Mouse (Mus musculus) limb, embryonic 11.5 days (tissue): ENCODE measurements around the gene Ggcx. TPM values are rescaled to one million over a fixed set of nuclear protein-coding genes. Genes with fewer than 3 reads are reported as not detected.
"Not testable (repeated sequence)": the region's sequence is repeated elsewhere in the genome, so short reads cannot be mapped to it uniquely, and the experiment has no call there.

Experiments
- ATAC-seq: fragments of 200-750 bp; cut with Nextera tagmentation; 2 replicates; pipeline ENCODE4 v1.8.0; 2017; ENCODE audit warnings: low read depth; ENCODE audit not compliant: insufficient number of reproducible peaks, low FRiP score, low TSS enrichment
- DNase-seq: peaks from one replicate; pipeline ENCODE4 v3.0.0-alpha.2; 2015; ENCODE audit warnings: low spot score
- H3K27ac ChIP-seq: fragments of 300-500 bp; sonication (generic); replicated peaks from 2 replicates; pipeline ENCODE4 v1.5.1; 2014; ENCODE audit warnings: low read depth, mild to moderate bottlenecking, low read length
- H3K27me3 ChIP-seq: fragments of 300-500 bp; sonication (generic); 2 replicates; pipeline ENCODE4 v1.6.1; 2014; ENCODE audit warnings: mild to moderate bottlenecking, low read length, mixed read lengths; ENCODE audit not compliant: control insufficient read depth, insufficient read depth
- H3K36me3 ChIP-seq: fragments of 300-500 bp; sonication (generic); 2 replicates; pipeline ENCODE4 v1.6.1; 2014; ENCODE audit warnings: mild to moderate bottlenecking, low read length, moderate library complexity, mixed read lengths; ENCODE audit not compliant: control insufficient read depth, insufficient read depth
- H3K4me1 ChIP-seq: fragments of 300-500 bp; sonication (generic); 2 replicates; pipeline ENCODE4 v1.6.1; 2014; ENCODE audit warnings: low read length, mixed read lengths; ENCODE audit not compliant: control insufficient read depth, insufficient read depth
- H3K4me2 ChIP-seq: fragments of 300-500 bp; sonication (generic); 2 replicates; pipeline ENCODE4 v1.6.1; 2014; ENCODE audit warnings: low read depth, mild to moderate bottlenecking, moderate library complexity; ENCODE audit not compliant: severe bottlenecking
- H3K4me3 ChIP-seq: fragments of 300-500 bp; sonication (generic); 2 replicates; pipeline ENCODE4 v1.5.1; 2014; ENCODE audit warnings: low read depth, low read length
- H3K9ac ChIP-seq: fragments of 300-500 bp; sonication (generic); 2 replicates; pipeline ENCODE4 v1.6.1; 2014; ENCODE audit warnings: mild to moderate bottlenecking, low read length
- H3K9me3 ChIP-seq: fragments of 300-500 bp; sonication (generic); 2 replicates; pipeline ENCODE4 v1.6.1; 2016; ENCODE audit warnings: low read length; ENCODE audit not compliant: control insufficient read depth
- WGBS: fragments of 180-500 bp; shearing (Covaris S2); extraction: QIAGEN DNeasy Blood & Tissue Kit; methylation state at CpG from one replicate; pipeline ENCODE4 v1.1.7; 2014; 5-methylcytosine and 5-hydroxymethylcytosine counted together
- polyA plus RNA-seq: library from polyadenylated mRNA; unstranded; fragments of >200 nt; fragmentation: Nextera tagmentation; extraction: Ambion mirVana; gene quantifications from 2 replicates; pipeline ENCODE4 v1.2.1, GENCODE M21; 2014

The Ggcx gene
- polyA plus RNA-seq, 1 experiment from 2014 or later = 16.0 TPM

DNA sequence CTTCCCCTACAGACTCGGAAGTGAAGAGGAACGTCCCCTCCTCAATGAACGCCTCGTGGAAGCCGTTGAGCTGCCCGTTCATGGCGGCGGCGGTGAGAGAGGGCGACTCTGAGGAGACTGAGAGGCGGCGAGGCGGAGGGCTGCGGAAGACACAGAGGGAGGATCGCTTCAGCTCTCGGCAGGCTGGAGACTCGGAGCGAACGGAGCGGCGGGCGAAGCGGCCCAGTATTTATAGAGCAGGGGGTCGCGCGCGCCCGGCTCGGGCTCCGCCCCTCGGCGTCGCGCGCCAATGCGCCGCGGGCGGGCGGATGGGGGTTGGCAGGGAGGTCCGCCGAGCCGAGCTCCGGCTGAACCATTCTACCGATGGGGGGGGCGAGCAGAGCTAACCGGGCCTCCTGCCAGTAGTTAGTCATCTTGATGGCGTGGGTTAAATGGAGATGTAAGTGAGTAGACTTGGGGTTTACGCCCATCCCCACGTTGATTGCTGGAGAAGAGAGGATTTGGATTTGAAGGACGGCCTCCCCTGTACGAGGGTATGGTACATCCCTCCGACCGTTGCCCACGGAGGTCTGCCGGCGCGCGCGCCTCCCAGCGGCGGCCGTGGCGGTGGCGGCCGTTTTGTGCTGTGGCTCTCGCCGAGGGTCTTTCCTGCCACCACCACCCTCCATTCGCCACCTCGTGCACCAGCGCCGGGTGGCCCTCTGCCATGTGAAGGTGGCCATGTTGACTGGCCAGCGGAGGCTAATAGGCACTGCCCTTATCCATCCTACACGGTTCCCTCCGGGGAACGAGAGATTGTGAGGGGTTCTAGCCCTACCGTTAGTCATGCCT, 25.5 kb downstream of the Ggcx start, which contains the start of gene Mat2a:
Gene Mat2a, minus strand, starts transcription at position 204 of the 831 bp plus-strand sequence.
- H3K4me3 ChIP-seq = peak within 1 kb of the TSS; percentile 98
- H3K27me3 ChIP-seq = no peaks in the 10 kb centered on the region
- peak within 1 kb of the TSS; percentile 96 for H3K27ac ChIP-seq
- peaks cover 23% of the 10 kb centered on the region for H3K4me1 ChIP-seq
- peak within 1 kb of the TSS; percentile 84 for H3K4me2 ChIP-seq
- peaks cover 19% of the 10 kb centered on the region for H3K36me3 ChIP-seq
- no peaks in the 10 kb centered on the region for H3K9me3 ChIP-seq
- ATAC-seq (peak; percentile 88), DNase-seq (peak; percentile 95)
- WGBS = under 1% methylated on average over 77 of the region's 77 CpGs
- H3K9ac ChIP-seq = peak within 1 kb of the TSS; percentile 99

DNA sequence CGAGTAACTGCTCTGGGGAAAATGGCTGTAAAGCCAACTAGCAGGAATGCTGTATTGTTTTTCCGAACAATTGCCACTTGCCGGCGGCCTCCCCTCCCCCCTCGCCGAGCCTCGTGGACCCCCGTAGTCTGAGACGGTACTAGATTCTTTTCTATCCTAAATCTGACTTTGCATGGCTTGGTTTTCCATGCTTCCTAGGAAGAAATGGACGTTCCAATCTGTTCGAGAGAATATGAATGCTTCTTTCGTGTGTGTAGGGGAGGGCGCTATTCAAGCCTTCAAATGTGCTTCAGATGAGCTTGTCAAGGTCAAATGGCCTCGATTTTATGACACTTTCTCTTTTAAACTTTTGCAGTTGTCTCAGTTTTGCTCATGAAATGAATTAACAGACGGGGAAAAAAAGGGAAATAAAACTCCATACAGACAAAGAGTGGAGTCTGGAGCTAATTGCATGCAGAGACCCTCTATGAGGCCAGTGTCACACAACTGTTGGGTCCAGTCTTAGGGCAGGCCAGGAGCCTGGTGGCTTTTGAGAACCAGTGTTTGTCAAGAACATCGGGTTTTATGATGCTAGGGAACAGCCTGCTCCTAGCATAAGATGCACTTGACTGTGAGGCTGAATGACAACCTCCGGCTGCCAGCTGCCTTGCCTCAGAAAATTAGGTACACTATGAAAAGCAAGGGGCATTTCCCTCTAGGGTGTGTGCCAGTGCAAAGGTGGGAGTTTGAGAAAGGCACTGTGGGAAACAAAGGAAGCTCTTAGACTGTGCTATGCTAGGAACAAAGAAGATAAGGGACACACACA, 26.3 kb downstream of the Ggcx start:
- ATAC-seq = no peak
- DNase-seq = peak; percentile 55

DNA sequence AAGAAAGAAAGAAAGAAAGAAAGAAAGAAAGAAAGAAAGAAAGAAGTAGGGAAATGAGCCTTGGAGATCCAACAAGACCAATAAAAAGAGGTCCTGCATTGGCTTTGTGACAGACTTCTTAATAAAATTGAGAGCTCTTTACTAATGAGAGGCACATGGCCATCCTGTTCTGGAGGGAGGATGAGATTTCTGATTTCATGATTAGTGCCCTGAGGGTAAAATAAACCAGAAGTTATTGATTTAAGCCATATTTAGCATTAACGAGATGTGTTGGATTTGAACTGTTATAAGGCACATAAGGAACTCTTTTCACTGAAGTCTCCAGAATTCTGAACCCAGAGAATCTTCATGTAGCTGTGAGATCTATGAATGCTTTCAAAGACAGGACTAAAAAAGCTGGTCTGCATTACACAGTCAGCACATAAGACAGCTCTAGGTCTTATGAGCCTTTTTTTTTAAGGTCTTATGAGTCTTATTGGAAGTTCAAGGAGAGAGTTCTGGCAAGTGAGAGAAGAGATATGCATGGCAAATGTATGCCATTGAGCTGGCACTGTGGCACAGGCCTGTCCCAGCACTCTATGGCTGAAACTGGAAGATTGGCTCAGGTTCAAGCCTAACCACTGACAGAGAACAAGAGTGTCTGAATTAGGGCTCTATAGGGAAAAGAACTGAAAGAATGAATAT, 29.0 kb downstream of the Ggcx start:
- Histone ChIP-seq H3K27me3 (no peaks in the 10 kb centered on the region), H3K9ac (no peak overlapping the region), H3K36me3 (no peaks in the 10 kb centered on the region), H3K4me1 (peaks cover 12% of the 10 kb centered on the region), H3K9me3 (no peaks in the 10 kb centered on the region), H3K27ac (no peak overlapping the region), H3K4me2 (no peak overlapping the region), H3K4me3 (no peak overlapping the region)
- no peak for ATAC-seq
- 50% methylated on average over 1 of the region's 1 CpGs for WGBS
- DNase-seq = no peak

More for the DNA sequence above, 26.3 kb downstream of the Ggcx start:
- peaks cover 23% of the 10 kb centered on the region for H3K4me1 ChIP-seq
- WGBS = 10% methylated on average over 17 of the region's 17 CpGs
- peak overlapping the region; percentile 96 for H3K27ac ChIP-seq
- peak overlapping the region; percentile 98 for H3K4me3 ChIP-seq
- H3K27me3 ChIP-seq = no peaks in the 10 kb centered on the region
- peak overlapping the region; percentile 99 for H3K9ac ChIP-seq
- no peaks in the 10 kb centered on the region for H3K9me3 ChIP-seq
- peak overlapping the region; percentile 84 for H3K4me2 ChIP-seq
- peaks cover 14% of the 10 kb centered on the region for H3K36me3 ChIP-seq

DNA sequence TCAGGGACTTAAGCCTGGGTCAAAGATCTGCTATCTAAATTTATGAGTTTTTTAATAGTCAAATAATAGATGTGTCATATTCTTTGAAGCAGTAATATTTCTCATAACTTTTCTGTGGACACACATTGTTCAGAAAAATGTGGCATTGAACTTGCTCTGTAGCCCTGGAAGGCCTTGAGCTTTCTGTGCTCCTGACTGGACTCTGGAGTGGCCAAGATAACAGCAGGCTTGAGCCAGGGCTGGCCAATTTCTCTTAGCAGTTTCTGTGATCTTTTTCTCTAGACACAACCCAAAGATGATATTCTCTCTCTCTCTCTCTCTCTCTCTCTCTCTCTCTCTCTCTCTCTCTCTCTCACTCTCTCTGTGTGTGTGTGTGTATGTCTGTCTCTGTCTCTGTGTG, 30.9 kb downstream of the Ggcx start:
- peaks cover 10% of the 10 kb centered on the region for H3K4me1 ChIP-seq
- H3K9me3 ChIP-seq = no peaks in the 10 kb centered on the region
- no peaks in the 10 kb centered on the region for H3K36me3 ChIP-seq
- H3K4me3 ChIP-seq = no peak overlapping the region
- DNase-seq = no peak
- no peak for ATAC-seq
- H3K27ac ChIP-seq = no peak overlapping the region
- H3K27me3 ChIP-seq = no peaks in the 10 kb centered on the region
- no peak overlapping the region for H3K4me2 ChIP-seq
- H3K9ac ChIP-seq = no peak overlapping the region

DNA sequence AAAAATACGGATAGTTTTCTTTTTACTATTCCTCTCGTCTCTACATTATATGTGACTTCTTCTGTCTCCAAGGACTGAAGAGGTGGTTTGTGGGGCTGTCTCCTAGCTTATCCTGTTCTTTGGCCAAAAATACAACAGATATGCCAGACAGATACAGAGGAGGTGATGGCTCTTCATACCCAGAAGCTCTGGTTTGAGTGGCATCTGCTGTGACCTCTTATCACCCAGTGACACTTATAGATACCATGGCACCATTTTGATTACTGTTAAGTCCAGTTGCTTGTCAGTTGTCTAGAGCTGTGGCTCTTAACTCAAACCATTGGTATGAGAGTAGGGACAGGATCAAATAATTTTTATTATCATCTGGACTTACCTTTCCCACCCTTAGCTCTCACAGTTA, 33.4 kb downstream of the Ggcx start:
- ATAC-seq (no peak), DNase-seq (no peak)
- no peaks in the 10 kb centered on the region for H3K36me3 ChIP-seq
- H3K4me1 ChIP-seq = no peaks in the 10 kb centered on the region
- H3K4me2 ChIP-seq = no peak overlapping the region
- H3K27me3 ChIP-seq = no peaks in the 10 kb centered on the region
- no peak overlapping the region for H3K9ac ChIP-seq
- WGBS = 89% methylated on average over 2 of the region's 2 CpGs
- H3K9me3 ChIP-seq = no peaks in the 10 kb centered on the region
- no peak overlapping the region for H3K4me3 ChIP-seq
- no peak overlapping the region for H3K27ac ChIP-seq

DNA sequence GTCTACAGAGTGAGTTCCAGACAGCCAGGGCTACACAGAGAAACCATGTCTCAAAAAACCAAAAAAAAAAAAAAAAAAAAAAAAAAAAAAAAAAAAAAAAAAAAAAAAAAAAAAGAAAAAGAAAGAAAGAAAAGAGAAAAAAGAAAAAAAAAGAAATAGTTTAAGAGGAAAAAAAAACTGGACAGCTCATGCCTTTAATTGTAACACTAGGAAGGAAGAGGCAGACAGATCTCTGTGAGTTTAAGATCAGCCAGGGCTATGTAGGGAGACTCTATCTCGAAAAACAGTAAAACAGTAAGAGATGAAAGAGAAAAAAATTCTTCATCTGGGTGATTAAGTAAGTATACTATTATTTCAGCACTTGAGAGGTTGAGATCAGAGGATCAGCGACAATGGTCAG, 37.7 kb downstream of the Ggcx start:
- not testable (repeated sequence) for H3K9ac ChIP-seq, H3K9me3 ChIP-seq, H3K4me2 ChIP-seq, H3K4me1 ChIP-seq, DNase-seq, H3K36me3 ChIP-seq, ATAC-seq, H3K4me3 ChIP-seq, H3K27ac ChIP-seq, H3K27me3 ChIP-seq
- WGBS = 72% methylated on average over 2 of the region's 2 CpGs

DNA sequence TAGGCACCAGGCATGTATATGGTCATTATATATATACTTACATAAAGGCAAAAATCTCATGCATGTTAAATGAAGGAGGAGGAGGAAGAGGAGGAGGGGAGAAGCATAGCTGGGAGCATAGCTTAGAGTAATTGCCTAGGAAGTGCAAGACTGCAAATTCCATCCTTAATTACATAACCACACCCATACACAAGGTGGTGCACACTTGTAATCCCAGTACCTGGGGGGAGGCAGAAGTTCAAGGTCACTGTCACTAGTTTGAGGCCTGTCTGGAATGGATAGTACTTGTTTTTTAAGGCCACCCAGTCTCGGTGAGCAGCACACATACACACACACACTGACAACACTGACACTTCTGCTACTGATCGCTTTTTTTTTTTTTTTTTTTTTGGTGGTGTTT, 38.2 kb downstream of the Ggcx start:
- Histone ChIP-seq H3K27me3 (no peaks in the 10 kb centered on the region), H3K9me3 (no peaks in the 10 kb centered on the region), H3K27ac (no peak overlapping the region), H3K36me3 (no peaks in the 10 kb centered on the region), H3K4me3 (no peak overlapping the region), H3K4me2 (no peak overlapping the region), H3K4me1 (no peaks in the 10 kb centered on the region), H3K9ac (no peak overlapping the region)
- WGBS = 89% methylated on average over 2 of the region's 2 CpGs
- DNase-seq (no peak), ATAC-seq (no peak)

DNA sequence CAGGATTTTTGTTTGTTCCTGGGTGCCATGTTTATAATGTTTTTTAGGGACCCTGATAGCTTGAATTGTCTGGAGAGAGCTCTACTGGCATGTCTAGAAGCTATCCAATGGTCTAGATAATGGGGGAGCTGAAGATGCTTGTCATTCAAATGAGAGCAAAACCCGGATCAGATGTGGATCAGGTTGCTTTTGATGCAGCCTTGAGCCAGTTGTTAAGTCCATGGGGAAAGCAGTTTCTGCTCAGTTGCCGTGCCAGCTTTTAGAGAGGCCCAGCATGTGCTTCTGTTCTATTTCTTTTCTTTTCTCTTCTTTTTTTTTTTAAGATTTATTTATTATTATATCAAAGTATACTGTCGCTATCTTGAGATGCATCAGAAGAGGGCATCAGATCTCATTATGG, 39.5 kb downstream of the Ggcx start:
- Histone ChIP-seq H3K9ac (no peak overlapping the region), H3K27ac (no peak overlapping the region), H3K9me3 (no peaks in the 10 kb centered on the region), H3K4me2 (no peak overlapping the region), H3K36me3 (no peaks in the 10 kb centered on the region), H3K4me3 (no peak overlapping the region), H3K4me1 (no peaks in the 10 kb centered on the region), H3K27me3 (no peaks in the 10 kb centered on the region)
- no peak for ATAC-seq
- no peak for DNase-seq
- 80% methylated on average over 3 of the region's 3 CpGs for WGBS
